Mouse (Mus musculus) heart, embryonic 12.5 days (tissue): ENCODE measurements around the gene Hipk2. TPM values are rescaled to one million over a fixed set of nuclear protein-coding genes. Genes with fewer than 3 reads are reported as not detected.

ENCODE experiments used
- ATAC-seq: fragments of 200-750 bp; cut with Nextera tagmentation; 2 replicates; pipeline ENCODE4 v1.8.0; 2017; ENCODE audit warnings: moderate TSS enrichment, moderate library complexity; ENCODE audit not compliant: insufficient number of reproducible peaks, low FRiP score
- H3K27ac ChIP-seq: fragments of 300-500 bp; sonication (generic); 2 replicates; pipeline ENCODE4 v1.5.1; 2016; ENCODE audit warnings: mild to moderate bottlenecking, moderate library complexity; ENCODE audit not compliant: poor library complexity, severe bottlenecking
- H3K27me3 ChIP-seq: fragments of 300-500 bp; sonication (generic); replicated peaks from 2 replicates; pipeline ENCODE4 v1.6.1; 2016; ENCODE audit warnings: mild to moderate bottlenecking, moderate library complexity
- H3K36me3 ChIP-seq: fragments of 300-500 bp; sonication (generic); 2 replicates; pipeline ENCODE4 v1.6.1; 2016; ENCODE audit warnings: mild to moderate bottlenecking, moderate library complexity
- H3K4me1 ChIP-seq: fragments of 300-500 bp; sonication (generic); replicated peaks from 2 replicates; pipeline ENCODE4 v1.6.1; 2016; ENCODE audit warnings: mild to moderate bottlenecking
- H3K4me2 ChIP-seq: fragments of 300-500 bp; sonication (generic); 2 replicates; pipeline ENCODE4 v1.6.1; 2016; ENCODE audit warnings: mild to moderate bottlenecking, moderate library complexity
- H3K4me3 ChIP-seq: fragments of 300-500 bp; sonication (generic); 2 replicates; pipeline ENCODE4 v1.5.1; 2016; ENCODE audit warnings: mild to moderate bottlenecking
- H3K9ac ChIP-seq: fragments of 300-500 bp; sonication (generic); 2 replicates; pipeline ENCODE4 v1.6.1; 2016; ENCODE audit warnings: mild to moderate bottlenecking, moderate library complexity
- H3K9me3 ChIP-seq: fragments of 300-500 bp; sonication (generic); replicated peaks from 2 replicates; pipeline ENCODE4 v1.6.1; 2016; ENCODE audit warnings: mild to moderate bottlenecking, moderate library complexity
- WGBS: fragments of 180-500 bp; shearing (Covaris S2); methylation state at CpG from one replicate; pipeline ENCODE4 v1.1.7; 2016; 5-methylcytosine and 5-hydroxymethylcytosine counted together
- polyA plus RNA-seq: library from polyadenylated mRNA; unstranded; fragments of >200 nt; fragmentation: Nextera tagmentation; extraction: Ambion mirVana; gene quantifications from 2 replicates; pipeline ENCODE4 v1.2.1, GENCODE M21; 2016

Gene Hipk2
- polyA plus RNA-seq, 1 experiment from 2014 or later: 12.5 TPM

- peaks cover 62% of the 10 kb centered on the region for H3K36me3 ChIP-seq
- no peak overlapping the region for H3K9ac ChIP-seq
- no peaks in the 10 kb centered on the region for H3K27me3 ChIP-seq
- no peak for ATAC-seq
- H3K4me2 ChIP-seq: no peak overlapping the region
- H3K4me3 ChIP-seq: no peak overlapping the region
- H3K4me1 ChIP-seq: peaks cover 23% of the 10 kb centered on the region
- WGBS: 92% methylated on average over 18 of the region's 18 CpGs
- no peaks in the 10 kb centered on the region for H3K9me3 ChIP-seq
- no peak overlapping the region for H3K27ac ChIP-seq
These were observed 177.6 kb downstream of the Hipk2 start for GRCm38 (mm10) chr6:38698233-38698889.

- no peak overlapping the region for H3K4me2 ChIP-seq
- H3K27me3 ChIP-seq: no peaks in the 10 kb centered on the region
- no peak for ATAC-seq
- WGBS: 91% methylated on average over 9 of the region's 9 CpGs
- H3K4me1 ChIP-seq: peaks cover 13% of the 10 kb centered on the region
- H3K9ac ChIP-seq: no peak overlapping the region
- no peaks in the 10 kb centered on the region for H3K9me3 ChIP-seq
- H3K27ac ChIP-seq: no peak overlapping the region
- H3K4me3 ChIP-seq: no peak overlapping the region
- peaks cover 63% of the 10 kb centered on the region for H3K36me3 ChIP-seq
These were observed 179.4 kb downstream of the Hipk2 start for GRCm38 (mm10) chr6:38696570-38696969.

GRCm38 (mm10) chr6:38695380-38696054, 180.4 kb downstream of the Hipk2 start:
- Histone ChIP-seq H3K4me2 (no peak overlapping the region), H3K4me1 (peaks cover 7% of the 10 kb centered on the region; the same call in 1 of the 2 replicates), H3K9ac (no peak overlapping the region), H3K4me3 (no peak overlapping the region), H3K36me3 (peaks cover 58% of the 10 kb centered on the region), H3K9me3 (no peaks in the 10 kb centered on the region), H3K27ac (no peak overlapping the region), H3K27me3 (no peaks in the 10 kb centered on the region)
- 0 out of 2 replicates have a peak, but pooled peaks have one; percentile 43 for ATAC-seq
- WGBS: 35% methylated on average over 9 of the region's 9 CpGs

DNA sequence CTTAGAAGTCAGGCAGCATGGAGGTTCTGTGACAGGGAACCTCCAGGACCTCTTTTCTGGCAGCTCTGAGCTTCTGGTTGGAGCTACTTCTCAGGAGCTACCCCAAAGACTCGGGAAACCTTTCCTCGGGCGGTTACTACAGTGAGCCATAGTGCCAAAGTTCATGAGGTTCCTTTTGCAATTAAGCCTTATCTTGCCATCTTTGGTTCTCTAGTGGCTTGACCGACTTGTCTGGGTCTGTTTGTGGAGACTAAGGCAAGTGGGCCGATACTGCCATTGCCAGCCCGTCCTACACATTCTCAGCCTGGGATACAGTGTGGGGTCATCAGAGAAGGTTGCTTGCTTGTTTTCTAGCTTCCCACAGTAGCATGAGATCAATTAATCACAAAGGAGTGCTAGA, 183.4 kb downstream of the Hipk2 start:
- H3K9me3 ChIP-seq: no peaks in the 10 kb centered on the region
- H3K9ac ChIP-seq: no peak overlapping the region
- no peak overlapping the region for H3K4me2 ChIP-seq
- peaks cover 36% of the 10 kb centered on the region for H3K36me3 ChIP-seq
- H3K4me1 ChIP-seq: peaks cover 7% of the 10 kb centered on the region; the same call in 1 of the 2 replicates
- no peaks in the 10 kb centered on the region for H3K27me3 ChIP-seq
- H3K27ac ChIP-seq: no peak overlapping the region
- ATAC-seq: no peak
- H3K4me3 ChIP-seq: no peak overlapping the region
- 85% methylated on average over 6 of the region's 6 CpGs for WGBS

DNA sequence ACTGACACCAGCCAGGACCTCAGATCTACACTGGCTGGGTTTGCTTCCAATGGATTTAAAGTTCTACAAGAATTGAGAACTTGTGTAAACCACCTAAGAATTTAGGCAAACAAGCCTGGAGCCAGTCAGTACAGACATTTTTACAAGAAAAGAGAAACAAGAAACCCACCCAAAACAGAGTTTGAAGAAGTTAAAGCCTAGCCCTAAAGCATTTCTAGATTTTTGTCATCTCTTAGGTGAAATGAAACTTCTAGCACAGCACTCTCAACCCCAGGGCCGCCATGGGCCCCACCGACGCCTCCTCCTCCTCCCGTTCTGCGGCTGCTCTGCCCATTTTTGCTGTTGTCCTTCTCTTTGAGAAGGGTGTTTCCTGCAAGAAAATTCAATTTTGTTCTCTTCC, 184.9 kb downstream of the Hipk2 start:
- peaks cover 7% of the 10 kb centered on the region; the same call in 1 of the 2 replicates for H3K4me1 ChIP-seq
- H3K4me2 ChIP-seq: no peak overlapping the region
- no peak overlapping the region for H3K4me3 ChIP-seq
- no peaks in the 10 kb centered on the region for H3K27me3 ChIP-seq
- H3K9me3 ChIP-seq: no peaks in the 10 kb centered on the region
- WGBS: 94% methylated on average over 5 of the region's 5 CpGs
- peaks cover 37% of the 10 kb centered on the region for H3K36me3 ChIP-seq
- no peak for ATAC-seq
- no peak overlapping the region for H3K27ac ChIP-seq
- no peak overlapping the region for H3K9ac ChIP-seq

DNA sequence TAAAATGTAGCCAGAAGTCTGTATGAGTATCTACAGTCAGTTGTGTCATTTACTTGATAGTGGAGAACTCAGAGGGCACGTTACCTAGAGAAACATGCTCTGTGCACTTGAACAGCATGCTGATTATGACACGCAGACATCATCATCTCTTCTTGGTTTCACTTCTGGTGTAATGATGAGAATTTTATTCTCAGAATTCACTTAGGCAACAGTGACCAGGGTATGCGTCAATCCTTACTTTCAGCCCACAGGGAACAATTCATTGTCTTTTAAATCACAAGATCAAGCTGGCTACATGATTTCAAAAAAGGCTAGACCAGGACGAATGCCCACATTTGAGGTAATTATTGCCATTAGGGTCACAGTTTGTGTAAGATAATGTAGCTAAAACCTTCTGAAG, 185.3 kb downstream of the Hipk2 start:
- Histone ChIP-seq H3K4me2 (no peak overlapping the region), H3K27ac (no peak overlapping the region), H3K9me3 (no peaks in the 10 kb centered on the region), H3K4me3 (no peak overlapping the region), H3K9ac (no peak overlapping the region), H3K27me3 (no peaks in the 10 kb centered on the region), H3K36me3 (peaks cover 36% of the 10 kb centered on the region), H3K4me1 (peaks cover 7% of the 10 kb centered on the region; the same call in 1 of the 2 replicates)
- ATAC-seq: no peak
- WGBS: 83% methylated on average over 4 of the region's 4 CpGs

DNA sequence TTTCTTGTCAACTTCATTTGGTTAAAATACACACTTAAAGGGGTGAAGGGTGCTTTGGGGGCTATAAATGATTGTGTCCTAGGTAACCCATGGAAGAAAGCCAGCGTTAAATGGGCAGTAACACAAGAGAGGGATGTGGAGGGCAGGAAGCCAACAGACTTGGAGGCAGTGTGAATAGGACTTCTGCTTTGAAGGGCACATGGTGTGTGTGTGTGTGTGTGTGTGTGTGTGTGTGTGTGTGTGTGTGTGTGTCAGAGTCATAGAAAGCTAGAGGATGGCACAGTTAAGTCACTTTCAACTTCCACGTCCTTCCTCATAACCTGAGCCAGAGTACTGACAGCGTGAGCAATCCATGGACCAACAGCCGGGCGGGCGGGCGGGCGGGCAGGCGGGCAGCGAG, 187.1 kb downstream of the Hipk2 start:
- Histone ChIP-seq H3K9me3 (no peaks in the 10 kb centered on the region; the same call in 1 of the 2 replicates), H3K27me3 (no peaks in the 10 kb centered on the region), H3K27ac (no peak overlapping the region), H3K9ac (no peak overlapping the region), H3K4me2 (no peak overlapping the region), H3K4me1 (peaks cover 7% of the 10 kb centered on the region; the same call in 1 of the 2 replicates), H3K4me3 (no peak overlapping the region), H3K36me3 (peaks cover 27% of the 10 kb centered on the region)
- WGBS: 91% methylated on average over 10 of the region's 10 CpGs
- ATAC-seq: no peak

DNA sequence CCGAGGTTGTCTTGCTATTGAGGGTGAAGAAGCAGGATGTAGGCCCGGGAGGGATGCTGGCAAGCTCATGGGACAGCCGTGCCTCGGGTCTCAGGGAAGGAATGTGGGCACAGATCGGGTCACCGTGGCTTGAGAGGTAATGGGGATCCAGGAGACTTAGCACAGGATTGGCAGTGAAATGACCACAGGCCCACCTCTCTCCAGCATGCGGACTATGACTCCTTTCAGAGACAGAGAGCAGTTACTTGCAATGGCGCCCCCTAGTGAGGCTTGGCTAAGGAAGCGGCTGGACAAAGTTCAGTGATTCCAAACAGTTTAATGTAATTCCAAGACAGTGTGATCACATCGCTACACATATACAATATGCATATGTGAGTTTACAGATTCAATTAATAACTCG, 188.7 kb downstream of the Hipk2 start:
- Histone ChIP-seq H3K9ac (no peak overlapping the region), H3K9me3 (no peaks in the 10 kb centered on the region; the same call in 1 of the 2 replicates), H3K4me3 (no peak overlapping the region), H3K27ac (no peak overlapping the region), H3K4me2 (no peak overlapping the region), H3K4me1 (peaks cover 6% of the 10 kb centered on the region; the same call in 1 of the 2 replicates), H3K27me3 (no peaks in the 10 kb centered on the region), H3K36me3 (peaks cover 18% of the 10 kb centered on the region)
- ATAC-seq: no peak
- 67% methylated on average over 11 of the region's 11 CpGs for WGBS

DNA sequence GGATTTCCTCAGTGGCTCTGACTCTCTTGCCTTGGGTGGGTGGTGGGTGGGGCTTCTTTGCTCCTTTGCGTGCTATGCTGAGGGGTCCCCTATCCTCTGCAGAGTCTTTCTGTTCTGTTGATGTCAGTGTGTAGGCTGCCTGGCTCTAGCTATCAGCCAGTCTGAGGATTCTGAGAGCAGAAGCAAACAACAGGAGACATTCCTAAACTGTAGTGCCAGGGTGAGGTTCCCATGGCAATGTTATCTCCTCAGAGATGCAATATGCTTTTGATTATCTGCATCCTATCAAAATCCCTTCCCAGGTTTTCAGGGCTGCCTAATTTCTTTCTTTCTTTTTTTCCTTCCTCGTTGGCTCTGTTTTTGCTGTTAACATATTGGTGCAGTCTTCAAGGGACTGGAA, 193.4 kb downstream of the Hipk2 start:
- H3K27me3 ChIP-seq: no peaks in the 10 kb centered on the region; the same call in none of the 2 replicates
- no peak overlapping the region for H3K4me2 ChIP-seq
- no peaks in the 10 kb centered on the region for H3K4me1 ChIP-seq
- H3K9me3 ChIP-seq: no peaks in the 10 kb centered on the region; the same call in 1 of the 2 replicates
- H3K4me3 ChIP-seq: no peak overlapping the region
- H3K27ac ChIP-seq: no peak overlapping the region
- 60% methylated on average over 2 of the region's 2 CpGs for WGBS
- peaks cover 12% of the 10 kb centered on the region for H3K36me3 ChIP-seq
- ATAC-seq: no peak
- H3K9ac ChIP-seq: no peak overlapping the region

DNA sequence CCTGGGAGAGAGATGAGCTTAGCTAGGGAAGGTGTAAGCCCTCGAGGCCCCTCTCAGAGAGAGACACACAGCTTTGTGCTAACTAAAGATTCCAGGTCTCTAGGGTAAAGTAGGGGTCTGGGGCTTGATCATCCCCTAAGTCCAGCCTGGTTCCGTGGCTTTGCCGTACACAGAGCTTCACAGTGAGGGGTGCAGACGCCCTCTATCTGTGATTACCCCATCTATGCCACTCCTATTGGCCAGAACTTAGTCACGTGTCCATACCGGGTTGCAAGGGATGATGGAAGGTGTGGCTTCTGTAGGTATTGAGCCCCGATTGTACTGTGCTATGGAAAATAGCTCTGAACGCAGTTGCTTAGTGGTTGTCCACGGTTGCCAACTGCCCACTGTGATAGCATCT, 198.3 kb downstream of the Hipk2 start:
- Histone ChIP-seq H3K9me3 (no peaks in the 10 kb centered on the region; the same call in 1 of the 2 replicates), H3K4me1 (peaks cover 12% of the 10 kb centered on the region), H3K4me3 (no peak overlapping the region), H3K9ac (no peak overlapping the region), H3K27me3 (peaks cover 4% of the 10 kb centered on the region), H3K27ac (no peak overlapping the region), H3K36me3 (no peaks in the 10 kb centered on the region), H3K4me2 (no peak overlapping the region)
- ATAC-seq: no peak
- WGBS: 69% methylated on average over 9 of the region's 9 CpGs

DNA sequence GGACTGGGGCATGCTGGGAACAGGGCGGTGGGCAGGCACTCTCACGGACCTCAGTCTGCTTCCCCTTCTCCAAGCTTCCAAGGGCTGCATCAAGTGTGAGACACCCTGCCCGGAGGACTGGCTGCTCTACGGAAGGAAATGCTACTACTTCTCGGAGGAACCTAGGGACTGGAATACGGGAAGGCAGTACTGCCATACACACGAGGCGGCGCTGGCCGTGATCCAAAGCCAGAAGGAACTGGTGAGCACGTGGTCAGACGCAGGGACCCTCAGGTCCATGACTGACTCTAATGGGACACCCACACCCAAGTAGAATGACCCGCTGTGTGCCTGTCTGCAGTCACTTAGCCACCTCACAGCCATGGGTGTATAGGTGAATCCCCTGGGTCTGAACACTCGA, 199.2 kb downstream of the Hipk2 start:
- Histone ChIP-seq H3K4me2 (peak overlapping the region; percentile 36), H3K4me1 (peaks cover 12% of the 10 kb centered on the region)

More for the DNA sequence above, 199.2 kb downstream of the Hipk2 start:
- H3K27ac ChIP-seq: no peak overlapping the region
- WGBS: 66% methylated on average over 14 of the region's 14 CpGs
- H3K4me3 ChIP-seq: no peak overlapping the region
- H3K9ac ChIP-seq: no peak overlapping the region
- peaks cover 4% of the 10 kb centered on the region for H3K27me3 ChIP-seq
- H3K9me3 ChIP-seq: no peaks in the 10 kb centered on the region
- ATAC-seq: no peak
- no peaks in the 10 kb centered on the region for H3K36me3 ChIP-seq
